Mouse (Mus musculus) ZHBTc4 (cell line): ENCODE measurements around the gene Cebpa.

Experiments used
- DNase-seq: peaks from one replicate; pipeline ENCODE4 v3.0.0-alpha.2; 2011; ENCODE audit warnings: low read depth, low spot score

The Cebpa gene

GRCm38 (mm10) chr7:35146269-35146668, 27.2 kb downstream of the Cebpa start:
- DNase-seq = peak; percentile 32

- DNase-seq = no peak
Observed at GRCm38 (mm10) chr7:35149616-35150433, 30.7 kb downstream of the Cebpa start.

GRCm38 (mm10) chr7:35150860-35151259, 31.8 kb downstream of the Cebpa start:
- DNase-seq = no peak

GRCm38 (mm10) chr7:35154449-35154848, 35.4 kb downstream of the Cebpa start:
- DNase-seq = no peak

GRCm38 (mm10) chr7:35156561-35157477, 37.7 kb downstream of the Cebpa start:
- DNase-seq = no peak

- no peak for DNase-seq
Observed at GRCm38 (mm10) chr7:35157512-35157911, 38.4 kb downstream of the Cebpa start.

GRCm38 (mm10) chr7:35162443-35162842, 43.4 kb downstream of the Cebpa start:
- no peak for DNase-seq

- no peak for DNase-seq
Observed at GRCm38 (mm10) chr7:35163600-35163999, 44.5 kb downstream of the Cebpa start.

- DNase-seq = no peak
Observed at GRCm38 (mm10) chr7:35164131-35164530, 45.0 kb downstream of the Cebpa start.

- no peak for DNase-seq
Observed at GRCm38 (mm10) chr7:35166988-35167387, 47.9 kb downstream of the Cebpa start.

GRCm38 (mm10) chr7:35167925-35168324, 48.8 kb downstream of the Cebpa start:
- no peak for DNase-seq

GRCm38 (mm10) chr7:35169341-35169740, 50.2 kb downstream of the Cebpa start:
- DNase-seq = peak; percentile 90
